Mouse (Mus musculus) midbrain, embryonic 10.5 days (tissue): ENCODE measurements around the gene Rpap2. TPM values are rescaled to one million over a fixed set of nuclear protein-coding genes. Genes with fewer than 3 reads are reported as not detected.

Experiments
- DNase-seq: peaks from one replicate; pipeline ENCODE4 v3.0.0-alpha.2; 2017; ENCODE audit warnings: low spot score
- H3K27ac ChIP-seq: fragments of 300-500 bp; sonication (generic); replicated peaks from 2 replicates; pipeline ENCODE4 v1.5.1; 2016; ENCODE audit warnings: mild to moderate bottlenecking
- H3K27me3 ChIP-seq: fragments of 300-500 bp; sonication (generic); 2 replicates; pipeline ENCODE4 v1.6.1; 2016; ENCODE audit warnings: low read depth, mild to moderate bottlenecking; ENCODE audit not compliant: poor library complexity, severe bottlenecking
- H3K36me3 ChIP-seq: fragments of 300-500 bp; sonication (generic); 2 replicates; pipeline ENCODE4 v1.6.1; 2016; ENCODE audit warnings: mild to moderate bottlenecking, moderate library complexity
- H3K4me1 ChIP-seq: fragments of 300-500 bp; sonication (generic); 2 replicates; pipeline ENCODE4 v1.6.1; 2016
- H3K4me3 ChIP-seq: fragments of 300-500 bp; sonication (generic); 2 replicates; pipeline ENCODE4 v1.5.1; 2016; ENCODE audit warnings: mild to moderate bottlenecking, moderate library complexity
- H3K9me3 ChIP-seq: fragments of 300-500 bp; sonication (generic); replicated peaks from 2 replicates; pipeline ENCODE4 v1.6.1; 2016; ENCODE audit warnings: mild to moderate bottlenecking
- WGBS: fragments of 180-500 bp; shearing (Covaris S2); methylation state at CpG from one replicate; pipeline ENCODE4 v1.1.7; 2016; 5-methylcytosine and 5-hydroxymethylcytosine counted together
- polyA plus RNA-seq: library from polyadenylated mRNA; unstranded; fragments of >200 nt; fragmentation: Nextera tagmentation; extraction: Ambion mirVana; gene quantifications from 2 replicates; pipeline ENCODE4 v1.2.1, GENCODE M21; 2016

The Rpap2 gene
- polyA plus RNA-seq, 1 experiment from 2014 or later: 15.9 TPM

DNA sequence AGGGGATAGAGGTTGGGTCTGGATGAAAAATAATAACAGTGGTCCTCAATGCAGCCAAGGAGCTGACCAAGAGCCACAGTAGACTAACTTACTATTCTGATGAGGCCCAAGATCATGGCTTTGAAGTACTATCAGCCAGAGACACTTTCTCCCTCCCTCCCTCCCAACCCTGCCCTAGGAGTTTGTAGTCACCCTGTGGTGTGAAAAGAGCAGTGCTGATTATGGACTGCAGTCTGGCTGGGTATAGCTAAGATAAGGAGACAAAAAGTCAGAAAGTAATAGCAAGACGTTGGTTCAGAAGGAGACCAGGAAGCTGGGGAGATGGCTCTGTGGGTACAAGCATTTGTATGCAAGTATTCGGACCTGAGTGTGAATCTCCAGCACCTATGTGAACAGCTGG lies 47.4 kb downstream of the Rpap2 start:
- WGBS: 84% methylated on average over 2 of the region's 2 CpGs
- Histone ChIP-seq H3K9me3 (no peaks in the 10 kb centered on the region), H3K4me3 (no peak overlapping the region), H3K27me3 (no peaks in the 10 kb centered on the region), H3K27ac (no peak overlapping the region), H3K36me3 (peaks cover 5% of the 10 kb centered on the region; the same call in 1 of the 2 replicates), H3K4me1 (no peaks in the 10 kb centered on the region)
- no peak for DNase-seq

- H3K36me3 ChIP-seq: peaks cover 5% of the 10 kb centered on the region; the same call in 1 of the 2 replicates
- WGBS: 90% methylated on average over 2 of the region's 2 CpGs
- H3K4me1 ChIP-seq: no peaks in the 10 kb centered on the region
- no peaks in the 10 kb centered on the region for H3K9me3 ChIP-seq
- no peak overlapping the region for H3K4me3 ChIP-seq
- H3K27ac ChIP-seq: no peak overlapping the region
- no peaks in the 10 kb centered on the region for H3K27me3 ChIP-seq
- no peak for DNase-seq
Measured at GRCm38 (mm10) chr5:107645935-107646334, 48.8 kb downstream of the Rpap2 start.

- Histone ChIP-seq H3K9me3 (no peaks in the 10 kb centered on the region), H3K4me3 (no peak overlapping the region), H3K27ac (no peak overlapping the region), H3K4me1 (no peaks in the 10 kb centered on the region), H3K36me3 (peaks cover 5% of the 10 kb centered on the region; the same call in 1 of the 2 replicates), H3K27me3 (no peaks in the 10 kb centered on the region)
- no peak for DNase-seq
- 75% methylated on average over 4 of the region's 4 CpGs for WGBS
Measured at GRCm38 (mm10) chr5:107647580-107647979, 50.4 kb downstream of the Rpap2 start.

- Histone ChIP-seq H3K27ac (no peak overlapping the region), H3K4me1 (no peaks in the 10 kb centered on the region), H3K27me3 (no peaks in the 10 kb centered on the region), H3K4me3 (no peak overlapping the region), H3K9me3 (no peaks in the 10 kb centered on the region), H3K36me3 (peaks cover 5% of the 10 kb centered on the region; the same call in 1 of the 2 replicates)
- WGBS: 82% methylated on average over 5 of the region's 5 CpGs
- no peak for DNase-seq
Measured at GRCm38 (mm10) chr5:107648552-107649125, 51.5 kb downstream of the Rpap2 start.

DNA sequence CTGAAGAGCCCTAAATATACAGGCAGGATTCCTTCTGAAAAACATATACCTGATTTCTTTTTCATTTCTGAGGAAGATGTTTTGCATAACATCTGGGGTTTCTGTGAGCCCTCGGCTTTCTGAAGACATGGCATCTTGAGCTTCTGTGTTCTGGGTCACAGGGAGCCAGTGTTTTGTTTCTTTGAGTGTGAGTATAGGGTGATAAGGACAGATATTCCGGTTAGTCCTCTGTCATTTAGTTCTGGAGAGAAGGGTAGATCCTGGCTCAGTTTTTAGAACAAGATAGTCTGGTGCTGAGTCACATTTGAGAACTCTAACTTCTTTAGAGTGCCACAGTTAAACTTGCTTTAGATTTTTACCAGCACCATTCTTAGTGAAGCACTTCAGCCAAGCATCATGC lies 52.5 kb downstream of the Rpap2 start:
- Histone ChIP-seq H3K4me1 (no peaks in the 10 kb centered on the region), H3K27me3 (no peaks in the 10 kb centered on the region), H3K27ac (no peak overlapping the region), H3K4me3 (no peak overlapping the region), H3K36me3 (peaks cover 4% of the 10 kb centered on the region; the same call in 1 of the 2 replicates), H3K9me3 (no peaks in the 10 kb centered on the region)
- WGBS: 88% methylated on average over 2 of the region's 2 CpGs
- DNase-seq: no peak

DNA sequence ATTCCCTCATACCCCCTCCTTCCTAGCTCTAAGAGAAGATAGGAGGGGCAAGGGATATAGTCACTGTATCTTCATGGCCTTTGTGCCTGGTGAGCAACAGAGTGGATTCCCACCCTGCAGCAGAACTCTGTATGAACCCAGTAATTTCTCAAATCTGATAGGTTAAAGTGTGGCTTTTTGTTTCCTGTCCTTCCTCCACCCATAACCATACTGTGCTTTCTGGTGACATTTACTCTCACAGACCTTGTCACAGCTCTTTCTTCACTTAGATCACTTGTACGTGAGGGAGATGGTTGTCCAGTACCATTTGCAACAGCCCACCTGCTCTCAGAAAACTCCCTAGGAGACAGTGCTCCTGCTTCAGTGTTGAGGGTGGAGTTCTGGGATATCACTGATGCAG lies 53.3 kb downstream of the Rpap2 start:
- Histone ChIP-seq H3K27me3 (no peaks in the 10 kb centered on the region), H3K4me3 (no peak overlapping the region), H3K36me3 (no peaks in the 10 kb centered on the region), H3K4me1 (no peaks in the 10 kb centered on the region), H3K27ac (no peak overlapping the region), H3K9me3 (no peaks in the 10 kb centered on the region)
- 88% methylated on average over 1 of the region's 1 CpGs for WGBS
- no peak for DNase-seq

GRCm38 (mm10) chr5:107652055-107652660 lies 55.0 kb downstream of the Rpap2 start:
- Histone ChIP-seq H3K36me3 (peaks cover 9% of the 10 kb centered on the region; the same call in 1 of the 2 replicates), H3K4me1 (no peaks in the 10 kb centered on the region), H3K27me3 (no peaks in the 10 kb centered on the region), H3K27ac (no peak overlapping the region), H3K4me3 (no peak overlapping the region), H3K9me3 (no peaks in the 10 kb centered on the region)
- DNase-seq: no peak
- WGBS: 88% methylated on average over 4 of the region's 4 CpGs

DNA sequence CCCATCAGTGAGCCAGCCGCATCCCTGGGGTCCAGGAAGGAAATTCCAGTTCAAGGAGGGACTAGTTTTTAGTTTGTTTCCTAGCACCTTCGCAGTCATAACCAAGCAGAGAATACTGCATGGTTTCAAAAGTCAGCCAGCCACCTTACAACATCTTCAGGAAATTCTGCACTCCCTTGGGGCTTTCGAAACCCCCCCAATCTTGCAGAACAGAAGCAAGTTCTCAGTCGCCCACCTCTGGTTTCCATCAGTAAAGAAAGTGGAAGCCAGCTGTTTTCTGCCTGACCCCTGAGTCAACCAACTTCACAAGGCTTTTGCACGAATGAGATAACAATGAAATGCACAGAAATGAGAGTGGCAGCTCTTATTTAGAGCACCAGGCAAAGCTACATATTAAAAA lies 81.2 kb downstream of the Rpap2 start:
- H3K4me1 ChIP-seq: no peaks in the 10 kb centered on the region
- no peaks in the 10 kb centered on the region for H3K27me3 ChIP-seq
- no peaks in the 10 kb centered on the region for H3K9me3 ChIP-seq
- 77% methylated on average over 5 of the region's 5 CpGs for WGBS
- H3K27ac ChIP-seq: no peak overlapping the region
- H3K4me3 ChIP-seq: no peak overlapping the region
- H3K36me3 ChIP-seq: no peaks in the 10 kb centered on the region
- DNase-seq: no peak

DNA sequence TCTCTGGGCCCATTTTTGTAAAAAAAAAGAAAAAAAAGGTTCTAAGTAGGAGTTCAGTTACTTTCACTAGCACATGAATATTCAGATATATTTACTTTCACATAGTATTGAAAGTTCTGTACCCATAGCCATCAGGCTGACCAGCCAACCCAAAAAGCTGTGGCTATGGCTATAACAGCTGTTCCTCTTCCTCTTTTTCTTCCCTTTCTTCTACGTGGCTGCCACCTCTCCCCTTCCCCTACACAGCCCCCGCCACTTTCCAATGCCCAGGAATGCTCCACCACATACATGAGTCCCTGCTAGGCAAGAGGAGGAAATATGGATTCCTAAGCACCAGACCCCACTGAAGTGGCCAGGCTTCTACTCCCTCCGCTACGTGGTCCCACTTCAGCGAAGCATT lies 84.1 kb downstream of the Rpap2 start:
- no peaks in the 10 kb centered on the region for H3K9me3 ChIP-seq
- DNase-seq: no peak
- no peaks in the 10 kb centered on the region for H3K36me3 ChIP-seq
- peaks cover 2% of the 10 kb centered on the region for H3K27me3 ChIP-seq
- H3K4me3 ChIP-seq: no peak overlapping the region
- no peak overlapping the region for H3K27ac ChIP-seq
- no peaks in the 10 kb centered on the region for H3K4me1 ChIP-seq
- WGBS: 83% methylated on average over 5 of the region's 5 CpGs

DNA sequence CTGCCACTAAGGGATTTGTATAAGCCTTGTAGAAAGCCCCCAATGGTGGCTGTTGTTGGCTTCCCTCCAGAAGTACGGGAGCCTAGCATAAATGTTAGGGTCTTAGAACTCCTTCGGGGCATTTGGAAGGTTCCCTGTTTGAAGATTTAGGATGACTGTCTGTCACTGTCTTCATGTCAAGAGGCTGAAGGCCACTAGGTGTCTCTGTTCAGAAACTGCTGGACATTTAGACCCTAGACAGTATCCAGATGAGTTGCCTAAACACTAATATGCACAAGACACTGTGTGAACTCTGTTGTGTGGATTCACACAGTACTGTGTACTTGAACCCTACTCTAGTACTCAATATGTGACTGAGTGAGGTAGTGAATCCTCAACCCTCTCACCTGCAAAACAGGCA lies 87.2 kb downstream of the Rpap2 start:
- Histone ChIP-seq H3K4me1 (peaks cover 10% of the 10 kb centered on the region), H3K27ac (no peak overlapping the region), H3K36me3 (no peaks in the 10 kb centered on the region), H3K9me3 (peaks cover 5% of the 10 kb centered on the region; the same call in 1 of the 2 replicates), H3K27me3 (peaks cover 27% of the 10 kb centered on the region), H3K4me3 (no peak overlapping the region)
- 79% methylated on average over 2 of the region's 2 CpGs for WGBS
- peak; percentile 2 for DNase-seq

DNA sequence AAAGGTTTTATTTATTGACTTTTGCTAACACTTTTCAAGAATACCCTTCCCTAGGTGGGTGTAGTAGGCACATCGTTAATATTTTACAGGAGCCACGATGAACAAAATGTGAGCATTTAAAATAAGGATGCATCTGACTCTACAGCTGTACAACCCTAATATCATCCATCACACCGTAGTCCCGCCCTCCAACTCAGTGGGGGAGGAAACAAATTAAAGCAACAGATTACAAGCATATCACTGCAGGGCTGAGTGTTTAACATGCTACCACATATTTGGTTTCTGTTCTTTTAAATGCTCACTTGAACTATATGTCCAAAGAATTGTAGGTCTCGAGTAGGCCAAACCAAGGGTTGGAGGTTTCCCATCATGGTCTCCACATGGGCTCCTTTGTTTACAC lies 90.0 kb downstream of the Rpap2 start:
- Histone ChIP-seq H3K9me3 (peaks cover 5% of the 10 kb centered on the region; the same call in 1 of the 2 replicates), H3K27me3 (peaks cover 45% of the 10 kb centered on the region), H3K4me3 (no peak overlapping the region), H3K36me3 (no peaks in the 10 kb centered on the region), H3K4me1 (peaks cover 10% of the 10 kb centered on the region), H3K27ac (no peak overlapping the region)
- 94% methylated on average over 5 of the region's 5 CpGs for WGBS
- no peak for DNase-seq

DNA sequence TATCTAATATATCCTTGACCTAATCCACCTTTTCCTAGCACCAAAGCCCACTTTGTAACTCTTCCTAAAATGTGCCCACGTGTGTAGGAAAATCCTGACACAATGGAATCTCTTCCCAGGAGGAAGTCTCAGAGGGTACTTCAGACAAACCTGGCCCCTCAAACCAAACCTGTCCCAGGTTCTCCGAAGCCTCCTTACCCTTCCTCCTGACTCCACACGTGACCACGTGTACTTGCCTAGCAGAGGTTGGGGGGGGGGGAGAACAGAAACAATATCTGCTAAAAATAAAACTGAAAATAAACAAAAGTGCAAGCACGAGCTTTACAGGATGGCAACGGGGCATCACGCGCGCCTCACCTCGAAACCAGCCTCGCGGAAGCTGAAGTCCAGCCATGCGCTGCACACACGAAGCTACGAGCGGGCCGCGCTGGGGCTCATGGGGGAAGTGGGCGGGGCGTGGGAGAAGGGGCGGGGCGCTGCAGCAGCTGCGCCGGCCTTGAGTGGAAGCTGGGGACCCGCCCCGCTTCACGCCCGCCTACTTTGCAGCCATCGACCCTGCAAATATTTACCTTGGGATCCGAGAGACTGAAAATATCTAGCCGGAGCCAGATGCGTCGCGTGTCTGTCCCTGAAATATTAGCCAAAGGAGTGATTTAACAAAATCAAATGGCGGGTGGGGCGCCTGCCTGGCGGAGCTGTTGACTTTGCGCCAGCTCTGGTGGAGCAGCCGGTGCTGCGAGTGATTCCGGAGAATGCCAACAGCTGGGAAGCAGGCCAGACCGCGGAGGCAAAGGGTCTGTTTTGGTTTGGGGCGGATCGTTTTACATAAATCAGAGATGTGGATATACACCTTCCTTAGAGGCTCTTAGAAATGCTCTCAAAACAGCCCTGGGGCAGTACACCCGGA lies 90.7 kb downstream of the Rpap2 start:
- H3K27ac ChIP-seq: no peak overlapping the region; the same call in 1 of the 2 replicates
- WGBS: 17% methylated on average over 46 of the region's 46 CpGs
- peaks cover 10% of the 10 kb centered on the region for H3K4me1 ChIP-seq
- H3K4me3 ChIP-seq: peak overlapping the region; percentile 59
- no peaks in the 10 kb centered on the region for H3K36me3 ChIP-seq
- peaks cover 45% of the 10 kb centered on the region for H3K27me3 ChIP-seq
- peak; percentile 84 for DNase-seq
- H3K9me3 ChIP-seq: peaks cover 5% of the 10 kb centered on the region; the same call in 1 of the 2 replicates

GRCm38 (mm10) chr5:107688499-107688866 lies 91.3 kb downstream of the Rpap2 start:
- Histone ChIP-seq H3K27ac (no peak overlapping the region; the same call in 1 of the 2 replicates), H3K4me3 (peak overlapping the region; percentile 59), H3K4me1 (peaks cover 10% of the 10 kb centered on the region), H3K36me3 (no peaks in the 10 kb centered on the region), H3K27me3 (peaks cover 45% of the 10 kb centered on the region), H3K9me3 (peaks cover 5% of the 10 kb centered on the region; the same call in 1 of the 2 replicates)
- WGBS: 32% methylated on average over 9 of the region's 9 CpGs
- DNase-seq: peak; percentile 13
